Mouse (Mus musculus): ENCODE measurements at regions not wholly inside any gene's neighbourhood (a gene's known extent, or its start where the extent isn't known, plus 50 kb on each side); places are given as distances from the start of the nearest gene placed in this dataset.

- no peak for TF ChIP-seq POLR2A (IDR thresholded peaks at IDR 0.05; ENCODE audit: control insufficient read depth, extremely low read depth, insufficient read depth, low read length, poor library complexity)
- no peak for TF ChIP-seq CTCF (IDR thresholded peaks at IDR 0.05; ENCODE audit: borderline replicate concordance, control insufficient read depth, extremely low read depth, insufficient read depth, low read length, poor library complexity)
Measured at GRCm38 (mm10) chr5:64609378-64610087, 193.7 kb upstream of the Klf3 start.

Data from thymus, adult 2 months (tissue).